Mouse (Mus musculus) heart, embryonic 16.5 days (tissue): ENCODE results near the gene Dstn. TPM values are rescaled to one million over a fixed set of nuclear protein-coding genes. Genes with fewer than 3 reads are reported as not detected.

Experiments used
- ATAC-seq: fragments of 200-750 bp; cut with Nextera tagmentation; replicated peaks from 2 replicates; pipeline ENCODE4 v1.8.0; 2017; ENCODE audit warnings: moderate number of reproducible peaks; ENCODE audit not compliant: insufficient read depth, low FRiP score; ENCODE audit errors: extremely low read depth
- H3K27ac ChIP-seq: fragments of 300-500 bp; sonication (generic); 2 replicates; pipeline ENCODE4 v1.5.1; 2014; ENCODE audit warnings: mild to moderate bottlenecking, low read length, control low read depth, moderate library complexity
- H3K27me3 ChIP-seq: fragments of 300-500 bp; sonication (generic); 2 replicates; pipeline ENCODE4 v1.6.1; 2014; ENCODE audit warnings: low read length, mixed read lengths; ENCODE audit not compliant: control insufficient read depth, insufficient read depth
- H3K36me3 ChIP-seq: fragments of 300-500 bp; sonication (generic); 2 replicates; pipeline ENCODE4 v1.6.1; 2014; ENCODE audit not compliant: control insufficient read depth, insufficient read depth
- H3K4me1 ChIP-seq: fragments of 300-500 bp; sonication (generic); 2 replicates; pipeline ENCODE4 v1.6.1; 2014; ENCODE audit warnings: low read length, mixed read lengths; ENCODE audit not compliant: control insufficient read depth, insufficient read depth
- H3K4me2 ChIP-seq: fragments of 300-500 bp; sonication (generic); 2 replicates; pipeline ENCODE4 v1.6.1; 2014; ENCODE audit warnings: low read depth, mild to moderate bottlenecking, control low read depth, low read length
- H3K4me3 ChIP-seq: fragments of 300-500 bp; sonication (generic); 2 replicates; pipeline ENCODE4 v1.5.1; 2014; ENCODE audit warnings: mild to moderate bottlenecking, control low read depth, low read length
- H3K9ac ChIP-seq: fragments of 300-500 bp; sonication (generic); 2 replicates; pipeline ENCODE4 v1.6.1; 2014; ENCODE audit warnings: low read length, control low read depth
- H3K9me3 ChIP-seq: fragments of 300-500 bp; sonication (generic); replicated peaks from 2 replicates; pipeline ENCODE4 v1.6.1; 2016; ENCODE audit warnings: low read length; ENCODE audit not compliant: control insufficient read depth
- WGBS: fragments of 180-500 bp; shearing (Covaris S2); extraction: QIAGEN DNeasy Blood & Tissue Kit; methylation state at CpG from one replicate; pipeline ENCODE4 v1.1.7; 2014; 5-methylcytosine and 5-hydroxymethylcytosine counted together
- polyA plus RNA-seq: library from polyadenylated mRNA; unstranded; fragments of >200 nt; fragmentation: Nextera tagmentation; extraction: Ambion mirVana; gene quantifications from 2 replicates; pipeline ENCODE4 v1.2.1, GENCODE M21; 2015

Gene Dstn
- polyA plus RNA-seq, 1 experiment from 2014 or later, result 944 TPM

- H3K4me2 ChIP-seq, result no peak overlapping the region
- no peak overlapping the region for H3K4me3 ChIP-seq
- WGBS, result 35% methylated on average over 4 of the region's 4 CpGs
- H3K9ac ChIP-seq, result no peak overlapping the region
- ATAC-seq, result peak; percentile 46
- H3K9me3 ChIP-seq, result no peaks in the 10 kb centered on the region
- H3K36me3 ChIP-seq, result peaks cover 80% of the 10 kb centered on the region
- H3K27ac ChIP-seq, result peak overlapping the region; percentile 82
- no peaks in the 10 kb centered on the region for H3K27me3 ChIP-seq
- peaks cover 44% of the 10 kb centered on the region for H3K4me1 ChIP-seq
Measured at GRCm38 (mm10) chr2:143948416-143948815, 33.3 kb downstream of the Dstn start.

- no peaks in the 10 kb centered on the region for H3K9me3 ChIP-seq
- H3K27ac ChIP-seq, result no peak overlapping the region; the same call in 1 of the 2 replicates
- peaks cover 44% of the 10 kb centered on the region for H3K4me1 ChIP-seq
- ATAC-seq, result no peak
- H3K36me3 ChIP-seq, result peaks cover 81% of the 10 kb centered on the region
- H3K9ac ChIP-seq, result no peak overlapping the region
- H3K4me3 ChIP-seq, result no peak overlapping the region
- WGBS, result 89% methylated on average over 6 of the region's 6 CpGs
- H3K4me2 ChIP-seq, result no peak overlapping the region
- H3K27me3 ChIP-seq, result no peaks in the 10 kb centered on the region
Measured at GRCm38 (mm10) chr2:143949217-143949616, 34.1 kb downstream of the Dstn start.

GRCm38 (mm10) chr2:143950290-143951027, 35.3 kb downstream of the Dstn start:
- Histone ChIP-seq H3K4me1 (peaks cover 44% of the 10 kb centered on the region), H3K4me3 (no peak overlapping the region), H3K9ac (no peak overlapping the region), H3K4me2 (no peak overlapping the region), H3K27ac (no peak overlapping the region), H3K27me3 (no peaks in the 10 kb centered on the region), H3K36me3 (peaks cover 78% of the 10 kb centered on the region), H3K9me3 (no peaks in the 10 kb centered on the region)
- WGBS, result 65% methylated on average over 5 of the region's 5 CpGs
- no peak for ATAC-seq

GRCm38 (mm10) chr2:143951028-143951420, 35.9 kb downstream of the Dstn start:
- H3K9ac ChIP-seq, result no peak overlapping the region
- H3K4me2 ChIP-seq, result no peak overlapping the region
- peaks cover 44% of the 10 kb centered on the region for H3K4me1 ChIP-seq
- peaks cover 77% of the 10 kb centered on the region for H3K36me3 ChIP-seq
- H3K9me3 ChIP-seq, result no peaks in the 10 kb centered on the region
- no peak overlapping the region for H3K27ac ChIP-seq
- no peak overlapping the region for H3K4me3 ChIP-seq
- no peaks in the 10 kb centered on the region for H3K27me3 ChIP-seq
- WGBS, result 76% methylated on average over 1 of the region's 1 CpGs
- no peak for ATAC-seq

GRCm38 (mm10) chr2:143951546-143952315, 36.6 kb downstream of the Dstn start:
- H3K27ac ChIP-seq, result no peak overlapping the region
- H3K9me3 ChIP-seq, result no peaks in the 10 kb centered on the region
- WGBS, result 62% methylated on average over 5 of the region's 5 CpGs
- ATAC-seq, result no peak
- no peak overlapping the region for H3K9ac ChIP-seq
- peaks cover 77% of the 10 kb centered on the region for H3K36me3 ChIP-seq
- peaks cover 39% of the 10 kb centered on the region for H3K4me1 ChIP-seq
- H3K27me3 ChIP-seq, result no peaks in the 10 kb centered on the region
- no peak overlapping the region for H3K4me2 ChIP-seq
- no peak overlapping the region for H3K4me3 ChIP-seq

GRCm38 (mm10) chr2:143953944-143954343, 38.8 kb downstream of the Dstn start:
- 86% methylated on average over 4 of the region's 4 CpGs for WGBS
- Histone ChIP-seq H3K27me3 (no peaks in the 10 kb centered on the region), H3K9ac (no peak overlapping the region), H3K27ac (no peak overlapping the region), H3K4me2 (no peak overlapping the region), H3K4me3 (no peak overlapping the region), H3K9me3 (no peaks in the 10 kb centered on the region), H3K36me3 (peaks cover 78% of the 10 kb centered on the region), H3K4me1 (peaks cover 17% of the 10 kb centered on the region)
- no peak for ATAC-seq

GRCm38 (mm10) chr2:143955004-143955403, 39.9 kb downstream of the Dstn start:
- no peak for ATAC-seq
- H3K4me3 ChIP-seq, result no peak overlapping the region
- H3K27me3 ChIP-seq, result no peaks in the 10 kb centered on the region
- H3K9ac ChIP-seq, result no peak overlapping the region
- H3K4me1 ChIP-seq, result peaks cover 8% of the 10 kb centered on the region
- no peak overlapping the region for H3K4me2 ChIP-seq
- 75% methylated on average over 4 of the region's 4 CpGs for WGBS
- H3K9me3 ChIP-seq, result peaks cover 3% of the 10 kb centered on the region; the same call in 1 of the 2 replicates
- H3K36me3 ChIP-seq, result peaks cover 72% of the 10 kb centered on the region
- H3K27ac ChIP-seq, result no peak overlapping the region

- Histone ChIP-seq H3K27ac (no peak overlapping the region), H3K4me1 (peaks cover 7% of the 10 kb centered on the region), H3K9me3 (peaks cover 3% of the 10 kb centered on the region; the same call in 1 of the 2 replicates), H3K36me3 (peaks cover 66% of the 10 kb centered on the region), H3K4me3 (no peak overlapping the region), H3K9ac (no peak overlapping the region), H3K27me3 (no peaks in the 10 kb centered on the region), H3K4me2 (no peak overlapping the region)
- ATAC-seq, result no peak
- WGBS, result 93% methylated on average over 4 of the region's 4 CpGs
Measured at GRCm38 (mm10) chr2:143955746-143956145, 40.6 kb downstream of the Dstn start.

- Histone ChIP-seq H3K9me3 (peaks cover 3% of the 10 kb centered on the region; the same call in 1 of the 2 replicates), H3K4me2 (no peak overlapping the region), H3K36me3 (peaks cover 77% of the 10 kb centered on the region), H3K27ac (no peak overlapping the region), H3K4me3 (no peak overlapping the region), H3K27me3 (no peaks in the 10 kb centered on the region), H3K4me1 (no peaks in the 10 kb centered on the region), H3K9ac (no peak overlapping the region)
- no peak for ATAC-seq
- 93% methylated on average over 5 of the region's 5 CpGs for WGBS
Measured at GRCm38 (mm10) chr2:143962192-143962591, 47.1 kb downstream of the Dstn start.
